Mouse (Mus musculus): ENCODE data around the gene Sephs2. TPM values are rescaled to one million over a fixed set of nuclear protein-coding genes. Genes with fewer than 3 reads are reported as not detected.

The Sephs2 gene
- polyA plus RNA-seq, 1 experiment from 2014 or later = 59.4 TPM

DNA sequence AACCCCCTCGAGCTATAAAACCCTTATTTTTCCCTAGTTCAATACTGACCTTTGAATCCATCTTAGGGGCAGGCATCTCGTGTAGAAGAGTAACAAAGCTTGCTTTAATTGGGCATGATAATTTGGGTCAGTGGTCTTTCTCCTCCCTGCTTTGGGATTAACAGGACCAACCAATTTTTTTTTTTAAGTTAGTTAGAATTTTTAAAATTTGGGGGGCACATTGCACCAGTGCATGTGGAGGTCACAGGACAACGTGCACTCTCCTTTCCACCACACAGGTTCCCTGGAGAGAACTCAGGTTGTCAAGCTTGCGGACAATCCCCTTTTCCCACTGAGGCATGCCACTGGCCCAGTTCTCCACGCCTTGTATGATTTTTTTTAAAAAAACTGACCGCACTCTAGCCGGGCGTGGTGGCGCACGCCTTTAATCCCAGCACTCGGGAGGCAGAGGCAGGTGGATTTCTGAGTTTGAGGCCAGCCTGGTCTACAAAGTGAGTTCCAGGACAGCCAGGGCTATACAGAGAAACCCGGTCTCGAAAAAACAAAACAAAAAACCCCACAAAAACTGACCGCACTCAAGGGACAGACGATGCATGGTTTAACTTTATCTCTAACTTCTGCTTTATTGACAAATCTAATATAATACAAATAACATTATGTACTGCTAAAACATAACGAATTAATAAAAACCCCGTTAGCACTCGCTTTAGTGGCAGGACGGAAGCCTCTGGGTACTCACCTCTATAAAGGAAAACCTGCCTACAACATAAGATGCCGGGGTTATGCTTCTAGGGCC, 41.8 kb downstream of the Sephs2 start:
- ATAC-seq = no peak
- H3K27ac ChIP-seq (ENCODE audit: low read length) = peak overlapping the region; percentile 99
- WGBS = 4% methylated on average over 20 of the region's 20 CpGs

DNA sequence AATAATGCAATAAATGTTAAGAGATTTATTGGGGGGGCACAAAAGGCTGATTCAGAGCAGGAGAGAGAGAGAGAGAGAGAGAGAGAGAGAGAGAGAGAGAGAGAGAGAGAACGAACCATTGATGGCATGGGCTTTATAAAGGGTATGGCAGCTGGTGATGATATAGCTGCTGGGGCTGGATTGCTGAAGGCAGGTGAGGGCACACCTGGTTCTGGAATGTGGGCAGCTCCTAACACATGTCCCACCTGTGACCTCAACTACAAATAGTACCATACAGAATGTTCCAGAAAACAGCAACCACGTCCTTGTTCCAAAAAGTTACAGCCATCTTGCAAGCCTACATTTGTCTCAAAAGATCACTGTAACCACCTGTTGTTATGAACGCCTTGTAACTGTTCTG, 42.5 kb downstream of the Sephs2 start:
- peaks cover 38% of the 10 kb centered on the region for H3K4me1 ChIP-seq (ENCODE audit: control insufficient read depth, insufficient read depth, low read length)
- no peaks in the 10 kb centered on the region for H3K27me3 ChIP-seq (ENCODE audit: control insufficient read depth, insufficient read depth, low read depth, low read length)
- no peaks in the 10 kb centered on the region for H3K9me3 ChIP-seq (replicated peaks; ENCODE audit: control insufficient read depth, low read length, poor library complexity, severe bottlenecking)
- peak overlapping the region; percentile 90 for H3K4me2 ChIP-seq (ENCODE audit: low read length)
- H3K4me3 ChIP-seq (ENCODE audit: low read depth, low read length) = peak overlapping the region; percentile 96
- ATAC-seq = no peak
- 64% methylated on average over 3 of the region's 3 CpGs for WGBS
- H3K27ac ChIP-seq (ENCODE audit: low read length) = peak overlapping the region; percentile 99
- H3K36me3 ChIP-seq (ENCODE audit: control insufficient read depth, insufficient read depth, low read length) = peaks cover 13% of the 10 kb centered on the region
- peak overlapping the region; percentile 99 for H3K9ac ChIP-seq (ENCODE audit: low read depth, low read length)

More for the DNA sequence above, 41.8 kb downstream of the Sephs2 start:
- Histone ChIP-seq H3K9me3 (replicated peaks; ENCODE audit: control insufficient read depth, low read length, poor library complexity, severe bottlenecking) (no peaks in the 10 kb centered on the region), H3K27me3 (ENCODE audit: control insufficient read depth, insufficient read depth, low read depth, low read length) (no peaks in the 10 kb centered on the region), H3K9ac (ENCODE audit: low read depth, low read length) (peak overlapping the region; percentile 99), H3K36me3 (ENCODE audit: control insufficient read depth, insufficient read depth, low read length) (peaks cover 19% of the 10 kb centered on the region), H3K4me2 (ENCODE audit: low read length) (peak overlapping the region; percentile 90), H3K4me1 (ENCODE audit: control insufficient read depth, insufficient read depth, low read length) (peaks cover 38% of the 10 kb centered on the region), H3K4me3 (ENCODE audit: low read depth, low read length) (peak overlapping the region; percentile 96)

DNA sequence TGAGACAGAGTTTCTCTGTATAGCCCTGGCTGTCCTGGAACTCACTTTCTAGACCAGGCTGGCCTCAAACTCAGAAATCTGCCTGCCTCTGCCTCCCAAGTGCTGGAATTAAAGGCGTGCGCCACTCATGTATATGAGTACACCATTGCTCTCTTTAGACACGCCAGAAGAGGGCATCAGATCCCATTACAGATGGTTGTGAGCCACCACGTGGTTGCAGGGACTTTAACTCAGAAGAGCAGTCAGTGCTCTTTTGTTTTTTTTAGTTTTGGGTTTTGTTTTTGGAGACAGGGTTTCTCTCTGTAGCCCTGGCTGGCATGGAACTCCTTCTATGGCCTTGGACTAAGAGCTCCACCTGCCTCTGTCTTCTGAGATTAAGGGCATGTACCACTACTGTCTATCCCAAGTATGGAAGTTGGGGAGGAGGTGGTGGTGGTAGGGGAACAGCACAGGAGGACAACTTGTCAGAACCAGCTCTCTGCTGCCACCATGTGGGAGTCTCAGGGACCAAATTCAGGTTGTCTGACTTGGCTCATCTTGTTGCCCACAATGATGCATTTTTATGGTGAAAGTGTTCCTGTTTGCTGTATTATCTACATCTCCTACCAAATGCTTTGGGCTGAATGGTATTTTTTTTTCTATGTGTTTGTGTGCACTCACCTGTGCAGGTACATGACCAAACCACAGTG, 45.1 kb downstream of the Sephs2 start:
- Histone ChIP-seq H3K4me2 (ENCODE audit: low read length) (no peak overlapping the region), H3K36me3 (ENCODE audit: control insufficient read depth, insufficient read depth, low read length) (no peaks in the 10 kb centered on the region), H3K27ac (ENCODE audit: low read length) (peak overlapping the region; percentile 31; the same call in 1 of the 2 replicates), H3K9me3 (replicated peaks; ENCODE audit: control insufficient read depth, low read length, poor library complexity, severe bottlenecking) (no peaks in the 10 kb centered on the region), H3K27me3 (ENCODE audit: control insufficient read depth, insufficient read depth, low read depth, low read length) (no peaks in the 10 kb centered on the region), H3K9ac (ENCODE audit: low read depth, low read length) (no peak overlapping the region), H3K4me1 (ENCODE audit: control insufficient read depth, insufficient read depth, low read length) (peaks cover 27% of the 10 kb centered on the region), H3K4me3 (ENCODE audit: low read depth, low read length) (no peak overlapping the region)
- ATAC-seq = no peak
- 67% methylated on average over 4 of the region's 4 CpGs for WGBS

DNA sequence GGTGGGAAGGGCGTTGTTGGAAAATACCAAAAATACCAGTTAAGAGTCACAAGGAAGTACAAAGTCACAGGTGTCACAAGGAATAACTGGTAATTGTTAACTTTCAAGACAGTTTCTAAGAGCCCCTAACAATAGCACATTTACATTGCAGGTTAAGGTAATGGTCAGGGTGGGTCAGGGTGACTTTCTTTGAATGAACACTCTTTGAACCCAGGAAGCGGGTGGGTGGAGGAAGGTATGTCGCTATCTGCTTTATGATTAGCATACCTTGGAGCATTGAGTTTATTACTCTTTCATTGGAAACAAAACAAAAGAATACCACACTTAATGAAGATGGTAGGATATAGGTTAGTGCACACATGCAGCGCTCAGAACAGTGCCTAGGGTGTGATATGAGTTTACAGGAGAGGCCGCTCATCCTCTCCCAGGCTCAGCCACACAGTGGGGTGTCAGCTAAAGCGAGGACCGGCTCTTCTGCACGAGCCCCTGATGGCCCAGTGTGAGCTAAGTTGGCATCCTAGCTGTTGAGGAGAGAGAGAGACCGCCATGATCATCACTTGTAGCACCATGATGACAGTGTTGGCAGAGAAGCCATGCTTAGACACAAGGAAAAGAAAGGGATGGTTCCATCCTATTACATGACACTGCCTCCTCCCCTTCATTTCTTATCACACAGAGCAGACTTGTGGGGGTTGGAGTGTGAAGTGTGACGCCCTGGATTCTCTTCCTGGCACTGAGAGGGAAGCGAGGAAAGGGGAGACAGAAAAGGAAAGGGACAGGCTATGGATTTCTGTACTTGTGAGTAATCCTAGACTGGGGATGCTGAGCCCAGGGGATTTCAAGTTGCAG, 48.5 kb downstream of the Sephs2 start:
- Histone ChIP-seq H3K27ac (ENCODE audit: low read length) (no peak overlapping the region), H3K27me3 (ENCODE audit: control insufficient read depth, insufficient read depth, low read depth, low read length) (no peaks in the 10 kb centered on the region), H3K4me2 (ENCODE audit: low read length) (no peak overlapping the region), H3K4me3 (ENCODE audit: low read depth, low read length) (no peak overlapping the region), H3K4me1 (ENCODE audit: control insufficient read depth, insufficient read depth, low read length) (peaks cover 10% of the 10 kb centered on the region), H3K36me3 (ENCODE audit: control insufficient read depth, insufficient read depth, low read length) (no peaks in the 10 kb centered on the region), H3K9me3 (replicated peaks; ENCODE audit: control insufficient read depth, low read length, poor library complexity, severe bottlenecking) (no peaks in the 10 kb centered on the region), H3K9ac (ENCODE audit: low read depth, low read length) (no peak overlapping the region)
- ATAC-seq = no peak
- WGBS = 92% methylated on average over 11 of the region's 11 CpGs

DNA sequence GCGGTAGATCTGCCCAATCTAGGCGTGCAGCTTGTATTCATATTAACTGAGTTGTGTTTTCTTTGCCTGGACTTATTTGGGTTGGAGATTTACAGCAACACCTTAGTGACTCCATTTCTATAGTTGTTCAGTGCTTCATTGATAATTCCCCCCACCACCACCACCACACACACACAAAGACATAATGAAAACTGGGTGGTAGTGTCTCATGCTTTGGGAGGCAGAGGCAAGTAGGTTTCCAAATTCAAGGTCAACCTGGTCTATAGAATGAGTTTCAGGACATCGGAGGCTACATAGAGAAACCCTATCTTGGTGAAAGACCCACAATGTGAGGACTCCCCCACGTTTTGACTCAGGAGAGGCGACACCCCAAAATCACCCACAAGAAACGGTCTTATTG, 49.2 kb downstream of the Sephs2 start:
- no peak overlapping the region for H3K4me3 ChIP-seq (ENCODE audit: low read depth, low read length)
- H3K27me3 ChIP-seq (ENCODE audit: control insufficient read depth, insufficient read depth, low read depth, low read length) = no peaks in the 10 kb centered on the region
- H3K4me2 ChIP-seq (ENCODE audit: low read length) = no peak overlapping the region
- H3K36me3 ChIP-seq (ENCODE audit: control insufficient read depth, insufficient read depth, low read length) = no peaks in the 10 kb centered on the region
- no peaks in the 10 kb centered on the region for H3K9me3 ChIP-seq (replicated peaks; ENCODE audit: control insufficient read depth, low read length, poor library complexity, severe bottlenecking)
- no peak for ATAC-seq
- H3K27ac ChIP-seq (ENCODE audit: low read length) = no peak overlapping the region
- no peak overlapping the region for H3K9ac ChIP-seq (ENCODE audit: low read depth, low read length)
- WGBS = 91% methylated on average over 6 of the region's 6 CpGs
- H3K4me1 ChIP-seq (ENCODE audit: control insufficient read depth, insufficient read depth, low read length) = peaks cover 2% of the 10 kb centered on the region; the same call in 1 of the 2 replicates

DNA sequence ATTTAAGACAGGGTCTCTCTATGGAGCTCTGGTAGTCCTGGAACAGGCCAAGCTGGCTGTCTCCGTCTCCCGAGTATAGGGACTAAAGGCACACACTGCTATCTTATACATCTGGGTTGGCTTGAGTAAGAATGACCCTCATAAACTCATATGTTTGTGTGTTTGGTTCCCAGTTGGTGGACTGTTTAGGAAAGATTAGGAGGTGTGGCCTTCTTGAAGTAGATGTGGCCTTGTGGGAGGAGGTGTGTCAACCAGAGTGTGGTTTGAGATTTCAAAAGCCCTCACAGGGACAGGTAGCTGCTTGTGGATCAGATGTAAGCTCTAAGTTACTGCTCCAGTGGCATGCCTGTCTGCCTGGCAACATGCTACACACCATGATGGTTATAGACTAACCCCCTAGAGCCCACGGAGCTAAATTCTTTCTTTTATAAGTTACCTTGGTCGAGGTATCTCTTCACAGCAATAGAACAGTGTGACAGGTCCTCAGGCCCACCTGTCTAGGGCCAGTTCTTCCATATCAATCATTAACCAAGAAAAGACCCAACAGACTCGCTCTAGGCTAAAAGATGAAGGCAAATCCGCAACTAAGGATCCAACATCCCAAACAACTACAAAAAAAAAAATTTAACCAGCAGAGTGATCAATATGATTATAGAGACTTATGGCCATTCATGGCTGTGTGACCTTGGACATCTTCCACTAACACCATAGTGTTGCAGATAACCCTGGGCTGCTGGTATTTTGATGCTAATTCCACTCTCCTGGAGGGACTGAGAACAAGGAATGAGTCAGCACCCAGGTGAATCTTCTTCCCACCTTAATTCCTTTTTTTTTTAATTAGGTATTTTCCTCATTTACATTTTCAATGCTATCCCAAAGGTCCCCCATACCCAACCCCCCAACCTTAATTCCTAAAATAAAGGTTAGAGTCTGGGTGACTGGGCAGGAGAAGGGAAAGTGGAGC, 50.1 kb downstream of the Sephs2 start:
- Histone ChIP-seq H3K4me2 (ENCODE audit: low read length) (no peak overlapping the region), H3K27me3 (ENCODE audit: control insufficient read depth, insufficient read depth, low read depth, low read length) (no peaks in the 10 kb centered on the region), H3K36me3 (ENCODE audit: control insufficient read depth, insufficient read depth, low read length) (no peaks in the 10 kb centered on the region), H3K9ac (ENCODE audit: low read depth, low read length) (no peak overlapping the region), H3K27ac (ENCODE audit: low read length) (no peak overlapping the region), H3K4me3 (ENCODE audit: low read depth, low read length) (no peak overlapping the region), H3K4me1 (ENCODE audit: control insufficient read depth, insufficient read depth, low read length) (no peaks in the 10 kb centered on the region), H3K9me3 (replicated peaks; ENCODE audit: control insufficient read depth, low read length, poor library complexity, severe bottlenecking) (no peaks in the 10 kb centered on the region)
- 90% methylated on average over 6 of the region's 6 CpGs for WGBS
- ATAC-seq = no peak

DNA sequence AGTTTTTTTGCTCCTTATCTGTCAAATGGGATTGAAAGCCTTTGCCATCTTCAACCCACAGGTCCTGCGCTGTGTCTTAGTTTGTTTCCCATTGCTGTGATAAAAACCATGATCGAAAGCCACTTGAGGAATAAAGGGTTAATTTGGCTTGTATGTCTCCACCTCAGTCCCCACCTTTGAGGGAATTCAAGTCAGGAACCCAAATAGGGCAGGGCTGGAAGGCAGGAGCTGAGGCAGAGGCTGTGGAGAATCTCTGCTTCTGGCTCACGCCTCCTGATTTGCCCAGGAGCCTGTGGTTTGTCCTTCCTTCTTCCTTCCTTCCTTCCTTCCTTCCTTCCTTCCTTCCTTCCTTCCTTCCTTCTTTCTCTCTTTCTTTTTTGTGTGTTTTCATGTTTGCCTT, 50.7 kb downstream of the Sephs2 start:
- Histone ChIP-seq H3K9ac (ENCODE audit: low read depth, low read length) (no peak overlapping the region), H3K27me3 (ENCODE audit: control insufficient read depth, insufficient read depth, low read depth, low read length) (no peaks in the 10 kb centered on the region), H3K36me3 (ENCODE audit: control insufficient read depth, insufficient read depth, low read length) (no peaks in the 10 kb centered on the region), H3K27ac (ENCODE audit: low read length) (no peak overlapping the region), H3K4me3 (ENCODE audit: low read depth, low read length) (no peak overlapping the region), H3K9me3 (replicated peaks; ENCODE audit: control insufficient read depth, low read length, poor library complexity, severe bottlenecking) (no peaks in the 10 kb centered on the region), H3K4me1 (ENCODE audit: control insufficient read depth, insufficient read depth, low read length) (no peaks in the 10 kb centered on the region), H3K4me2 (ENCODE audit: low read length) (no peak overlapping the region)
- WGBS = 97% methylated on average over 3 of the region's 3 CpGs
- no peak for ATAC-seq
